Mouse (Mus musculus): ENCODE data around the gene Syngr3. TPM values are rescaled to one million over a fixed set of nuclear protein-coding genes. Genes with fewer than 3 reads are reported as not detected.
A peak's percentile ranks its signal among the peaks of the same experiment; 100 is the strongest.
"Not testable (repeated sequence)": the region's sequence is repeated elsewhere in the genome, so short reads cannot be mapped to it uniquely, and the experiment has no call there.

Gene Syngr3
- polyA plus RNA-seq, 1 experiment: 0.30 TPM

DNA sequence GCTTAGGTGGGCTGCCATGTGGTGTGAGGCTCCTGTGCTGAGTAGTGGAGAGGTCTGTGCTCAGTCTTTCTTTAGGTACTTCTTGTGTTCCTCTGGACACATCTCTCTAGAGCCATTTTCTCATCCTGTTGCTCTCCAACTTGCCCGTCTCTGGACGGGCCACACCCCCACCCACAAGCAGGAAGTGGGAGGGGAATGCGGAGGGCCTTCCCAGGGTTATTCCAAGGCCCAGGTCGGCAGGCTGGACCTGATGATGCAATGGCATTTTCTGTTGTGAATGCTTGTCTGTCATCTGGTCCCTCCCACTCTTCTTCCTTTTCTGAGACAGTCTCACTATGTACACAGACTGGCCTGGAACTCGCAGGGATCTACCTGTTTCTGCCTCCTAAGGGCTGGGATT, 17.6 kb downstream of the Syngr3 start:
- Histone ChIP-seq H3K4me1 (ENCODE audit: control insufficient read depth, insufficient read depth, low read length) (peaks cover 7% of the 10 kb centered on the region), H3K36me3 (ENCODE audit: control insufficient read depth, insufficient read depth, low read length) (no peaks in the 10 kb centered on the region), H3K27ac (ENCODE audit: control insufficient read depth, insufficient read depth, low read depth, low read length) (no peak overlapping the region), H3K27me3 (ENCODE audit: control insufficient read depth, insufficient read depth, low read length) (no peaks in the 10 kb centered on the region), H3K4me3 (ENCODE audit: control insufficient read depth, low read depth, low read length) (no peak overlapping the region)
- no peak for TF ChIP-seq POLR2A (IDR thresholded peaks at IDR 0.05; ENCODE audit: control insufficient read depth, low read depth, low read length)
- no peak for TF ChIP-seq CTCF (IDR thresholded peaks at IDR 0.05; ENCODE audit: control insufficient read depth, insufficient read depth, insufficient replicate concordance, low read depth, low read length)

DNA sequence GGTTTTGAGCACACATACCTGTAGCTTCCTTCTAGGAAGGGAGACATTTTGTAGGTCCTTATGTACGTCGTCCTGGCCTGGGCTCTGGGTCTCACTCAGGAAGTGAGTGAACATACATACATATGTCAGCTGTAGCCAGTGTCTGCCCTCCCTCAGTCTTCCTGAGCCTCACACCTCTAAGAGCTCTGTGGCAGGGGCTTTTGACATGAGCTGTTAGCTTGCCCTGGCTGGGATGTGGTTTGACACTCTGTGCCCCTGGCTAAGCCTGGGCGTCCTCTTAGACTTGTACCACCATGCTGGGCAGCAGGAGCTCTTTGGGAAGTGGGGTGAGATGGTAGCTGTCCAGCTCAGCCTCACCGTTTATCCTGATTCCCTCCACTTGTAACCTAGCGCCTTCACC, 18.4 kb downstream of the Syngr3 start:
- Histone ChIP-seq H3K27ac (ENCODE audit: control insufficient read depth, insufficient read depth, low read depth, low read length) (no peak overlapping the region), H3K4me3 (ENCODE audit: control insufficient read depth, low read depth, low read length) (no peak overlapping the region), H3K27me3 (ENCODE audit: control insufficient read depth, insufficient read depth, low read length) (no peaks in the 10 kb centered on the region), H3K4me1 (ENCODE audit: control insufficient read depth, insufficient read depth, low read length) (peaks cover 7% of the 10 kb centered on the region), H3K36me3 (ENCODE audit: control insufficient read depth, insufficient read depth, low read length) (no peaks in the 10 kb centered on the region)
- TF ChIP-seq CTCF (IDR thresholded peaks at IDR 0.05; ENCODE audit: control insufficient read depth, insufficient read depth, insufficient replicate concordance, low read depth, low read length) (no peak), POLR2A (IDR thresholded peaks at IDR 0.05; ENCODE audit: control insufficient read depth, low read depth, low read length) (no peak)

DNA sequence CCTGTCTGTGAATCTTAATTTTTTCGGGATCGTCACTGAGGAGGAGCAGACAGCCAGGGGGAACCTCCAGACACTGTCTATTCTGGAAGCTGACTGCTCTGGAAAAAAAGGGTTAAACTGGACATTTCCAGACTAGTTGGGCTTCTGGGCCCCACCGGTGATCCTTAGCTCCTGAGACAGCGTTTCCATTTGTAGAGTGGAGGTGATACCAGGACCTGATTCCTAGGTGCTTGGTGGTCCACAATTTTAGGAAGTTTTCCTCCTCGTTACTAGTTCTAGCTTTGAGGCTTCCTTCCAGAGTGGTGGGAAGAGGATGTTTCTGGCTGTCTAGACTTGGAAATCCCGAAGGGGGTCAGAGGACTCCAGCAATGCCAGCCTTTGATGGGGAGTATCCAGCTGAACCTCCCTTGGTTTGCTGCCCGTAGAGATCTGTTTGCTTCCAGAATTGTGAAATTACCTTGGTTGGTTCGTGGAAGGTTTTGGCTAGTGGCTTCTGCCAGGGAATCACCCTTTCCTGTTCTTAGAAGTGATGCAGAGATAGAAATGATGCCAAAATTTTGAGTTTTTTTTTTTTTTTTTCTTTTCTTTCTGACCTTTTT, 19.4 kb downstream of the Syngr3 start:
- TF ChIP-seq CTCF (IDR thresholded peaks at IDR 0.05; ENCODE audit: control insufficient read depth, insufficient read depth, insufficient replicate concordance, low read depth, low read length) (no peak), POLR2A (IDR thresholded peaks at IDR 0.05; ENCODE audit: control insufficient read depth, low read depth, low read length) (no peak)
- Histone ChIP-seq H3K4me3 (ENCODE audit: control insufficient read depth, low read depth, low read length) (peak overlapping the region; percentile 90), H3K36me3 (ENCODE audit: control insufficient read depth, insufficient read depth, low read length) (no peaks in the 10 kb centered on the region), H3K27me3 (ENCODE audit: control insufficient read depth, insufficient read depth, low read length) (no peaks in the 10 kb centered on the region), H3K4me1 (ENCODE audit: control insufficient read depth, insufficient read depth, low read length) (peaks cover 7% of the 10 kb centered on the region), H3K27ac (ENCODE audit: control insufficient read depth, insufficient read depth, low read depth, low read length) (peak overlapping the region; percentile 84)

DNA sequence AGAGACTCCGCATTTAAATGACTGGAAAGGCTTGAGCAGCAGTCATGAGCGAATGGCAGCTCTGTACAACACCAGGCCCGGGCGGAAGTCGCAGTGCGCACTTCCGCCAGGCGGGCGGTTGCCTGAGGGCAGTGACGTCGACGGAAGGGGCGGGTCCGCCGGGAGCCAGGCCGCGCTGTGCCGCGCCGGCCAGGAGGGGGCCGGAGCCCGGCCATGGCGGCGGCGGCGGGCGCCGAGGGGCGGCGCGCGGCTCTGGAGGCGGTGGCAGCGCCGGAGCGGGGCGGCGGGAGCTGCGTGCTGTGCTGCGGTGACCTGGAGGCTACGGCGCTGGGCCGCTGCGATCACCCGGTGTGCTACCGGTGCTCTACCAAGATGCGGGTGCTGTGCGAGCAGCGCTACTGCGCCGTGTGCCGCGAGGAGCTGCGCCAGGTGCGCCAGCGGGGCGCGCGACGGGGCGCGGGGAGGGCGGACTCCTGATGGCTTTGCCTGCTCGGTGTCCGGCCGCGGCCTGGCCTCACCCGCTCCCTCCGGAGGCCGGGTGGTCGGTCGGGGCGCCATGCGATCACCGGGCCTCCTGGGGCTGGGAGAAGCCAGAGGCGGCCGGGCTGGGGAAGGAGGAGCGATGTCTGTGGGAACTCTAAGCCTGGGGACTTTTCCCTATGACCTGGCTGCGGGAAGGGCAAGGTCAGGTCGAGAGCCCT, 20.1 kb downstream of the Syngr3 start, which contains the start of gene Zfp598:
Gene Zfp598 (plus strand): TSS at position 143 of the 701 bp plus-strand sequence.
- peaks cover 7% of the 10 kb centered on the region for H3K4me1 ChIP-seq (ENCODE audit: control insufficient read depth, insufficient read depth, low read length)

DNA sequence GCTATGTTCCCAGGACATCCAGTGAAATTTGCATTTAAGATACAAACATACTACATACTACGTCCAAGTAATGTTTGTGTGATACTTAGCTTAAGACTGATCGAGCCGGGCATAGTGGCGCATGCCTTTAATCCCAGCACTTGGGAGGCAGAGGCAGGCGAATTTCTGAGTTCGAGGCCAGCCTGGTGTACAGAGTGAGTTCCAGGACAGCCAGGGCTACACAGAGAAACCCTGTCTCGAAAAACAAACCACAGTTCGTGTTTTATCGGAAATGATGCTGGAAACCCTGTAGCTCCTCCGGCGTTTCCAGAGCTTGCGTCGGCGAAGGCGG, 20.6 kb downstream of the Syngr3 start:
- Histone ChIP-seq H3K27ac (ENCODE audit: control insufficient read depth, insufficient read depth, low read depth, low read length) (peak overlapping the region; percentile 65), H3K4me3 (ENCODE audit: control insufficient read depth, low read depth, low read length) (peak overlapping the region; percentile 90)
- not testable (repeated sequence) for H3K4me1 ChIP-seq (ENCODE audit: control insufficient read depth, insufficient read depth, low read length); H3K36me3 ChIP-seq (ENCODE audit: control insufficient read depth, insufficient read depth, low read length); H3K27me3 ChIP-seq (ENCODE audit: control insufficient read depth, insufficient read depth, low read length)

More for the DNA sequence above, 20.1 kb downstream of the Syngr3 start, which contains the start of gene Zfp598:
- Histone ChIP-seq H3K27me3 (ENCODE audit: control insufficient read depth, insufficient read depth, low read length) (no peaks in the 10 kb centered on the region), H3K36me3 (ENCODE audit: control insufficient read depth, insufficient read depth, low read length) (no peaks in the 10 kb centered on the region), H3K4me3 (ENCODE audit: control insufficient read depth, low read depth, low read length) (peak within 1 kb of the TSS; percentile 90), H3K27ac (ENCODE audit: control insufficient read depth, insufficient read depth, low read depth, low read length) (peak within 1 kb of the TSS; percentile 84)
- TF ChIP-seq POLR2A (IDR thresholded peaks at IDR 0.05; ENCODE audit: control insufficient read depth, low read depth, low read length) (peak; percentile 79), CTCF (IDR thresholded peaks at IDR 0.05; ENCODE audit: control insufficient read depth, insufficient read depth, insufficient replicate concordance, low read depth, low read length) (peak; percentile 1; the same call in 1 of the 2 replicates)

DNA sequence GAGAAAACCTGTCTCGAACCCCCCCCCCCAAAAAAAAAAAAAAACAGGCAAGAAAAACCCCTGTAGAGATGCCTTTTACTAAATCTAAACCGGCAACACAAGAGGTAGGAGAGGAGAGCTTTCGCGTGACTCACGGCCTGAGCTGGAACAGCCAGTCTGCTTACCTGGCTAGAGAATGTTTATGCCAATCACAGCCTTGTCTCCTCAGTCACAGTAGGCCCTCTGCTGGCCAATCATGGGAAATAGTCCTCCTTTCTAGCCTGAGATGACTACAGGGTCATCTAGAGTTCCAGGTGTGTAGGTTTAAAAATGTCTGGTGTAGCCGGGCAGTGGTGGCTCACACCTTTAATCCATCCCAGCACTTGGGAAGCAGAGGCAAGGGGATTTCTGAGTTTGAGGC, 22.3 kb downstream of the Syngr3 start:
- no peaks in the 10 kb centered on the region for H3K27me3 ChIP-seq (ENCODE audit: control insufficient read depth, insufficient read depth, low read length)
- TF ChIP-seq CTCF (IDR thresholded peaks at IDR 0.05; ENCODE audit: control insufficient read depth, insufficient read depth, insufficient replicate concordance, low read depth, low read length): peak; percentile 22; the same call in 1 of the 2 replicates
- no peak for TF ChIP-seq POLR2A (IDR thresholded peaks at IDR 0.05; ENCODE audit: control insufficient read depth, low read depth, low read length)
- H3K36me3 ChIP-seq (ENCODE audit: control insufficient read depth, insufficient read depth, low read length): no peaks in the 10 kb centered on the region
- no peak overlapping the region for H3K27ac ChIP-seq (ENCODE audit: control insufficient read depth, insufficient read depth, low read depth, low read length)
- peaks cover 7% of the 10 kb centered on the region for H3K4me1 ChIP-seq (ENCODE audit: control insufficient read depth, insufficient read depth, low read length)
- no peak overlapping the region for H3K4me3 ChIP-seq (ENCODE audit: control insufficient read depth, low read depth, low read length)

DNA sequence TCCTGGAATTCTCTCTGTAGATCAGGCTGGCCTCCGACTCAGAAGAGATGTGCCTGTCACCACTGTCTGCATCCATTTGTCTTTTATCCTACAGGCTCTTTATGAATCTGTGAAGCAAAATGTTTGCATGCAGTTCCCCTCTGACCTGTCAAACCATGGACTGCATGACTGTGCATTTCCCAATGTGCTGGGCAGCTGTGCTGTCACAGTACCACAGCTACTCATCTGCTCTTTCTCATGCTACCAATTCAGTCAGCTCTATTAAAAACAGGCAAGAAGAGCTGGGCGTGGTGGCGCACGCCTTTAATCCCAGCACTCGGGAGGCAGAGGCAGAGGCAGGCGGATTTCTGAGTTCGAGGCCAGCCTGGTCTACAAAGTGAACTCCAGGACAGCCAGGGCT, 22.7 kb downstream of the Syngr3 start:
- H3K27me3 ChIP-seq (ENCODE audit: control insufficient read depth, insufficient read depth, low read length); H3K36me3 ChIP-seq (ENCODE audit: control insufficient read depth, insufficient read depth, low read length); H3K4me3 ChIP-seq (ENCODE audit: control insufficient read depth, low read depth, low read length); H3K4me1 ChIP-seq (ENCODE audit: control insufficient read depth, insufficient read depth, low read length); H3K27ac ChIP-seq (ENCODE audit: control insufficient read depth, insufficient read depth, low read depth, low read length): not testable (repeated sequence)

All from testis, adult 2 months (tissue).